ENCODE assay signal across 8 mouse cellular contexts in genomic region chr13:23554925-23555838, GRCm38 (mm10). TPM values are rescaled to one million over a fixed set of nuclear protein-coding genes. Genes with fewer than 3 reads are reported as not detected.
DNase-seq lines count a peak whose midpoint lies in the region; ATAC-seq and TF ChIP-seq lines count a peak whose summit lies in the region.

No protein-coding gene starts in this region.

- H3K4me2 ChIP-seq in heart, embryonic 15.5 days = peak overlapping the region; percentile 95
- peak overlapping the region; percentile 100 for H3K4me2 ChIP-seq in neural tube, embryonic 13.5 days

- under 1% methylated on average over 54 of the region's 54 CpGs for WGBS in heart, embryonic 15.5 days
- under 1% methylated on average over 54 of the region's 54 CpGs for WGBS in neural tube, embryonic 13.5 days

- peak overlapping the region; percentile 86 for H3K9ac ChIP-seq in heart, embryonic 15.5 days
- H3K9ac ChIP-seq in neural tube, embryonic 13.5 days = peak overlapping the region; percentile 82

- peak; percentile 86 for ATAC-seq in heart, embryonic 15.5 days (replicated peaks; ENCODE audit: insufficient number of reproducible peaks, insufficient read depth, low FRiP score, low read depth)
- ATAC-seq in neural tube, embryonic 13.5 days (ENCODE audit: low read depth) = peak; percentile 83

- H3K4me1 ChIP-seq in bone marrow macrophage, adult 2 months (ENCODE audit: control insufficient read depth, insufficient read depth, low read length) = peaks cover 14% of the 10 kb centered on the region
- H3K4me1 ChIP-seq in erythroblast, embryonic 14.5 days (ENCODE audit: control insufficient read depth) = peaks cover 68% of the 10 kb centered on the region
- peaks cover 21% of the 10 kb centered on the region for H3K4me1 ChIP-seq in heart, embryonic 15.5 days (replicated peaks)
- peaks cover 36% of the 10 kb centered on the region for H3K4me1 ChIP-seq in neural tube, embryonic 13.5 days (replicated peaks)

- peak; percentile 82 for DNase-seq in CD4-positive, CD25-positive, alpha-beta regulatory T cell, adult 2 months (ENCODE audit: low read depth, low spot score)
- peak; percentile 70 to 75 for DNase-seq in kidney, postnatal 36 days
- DNase-seq in lung, adult 18-20 months = peak; percentile 64 to 70
- peak; percentile 76 for DNase-seq in testis, postnatal 10 days (ENCODE audit: low spot score)

- peak overlapping the region; percentile 62 for H3K4me3 ChIP-seq in bone marrow macrophage, adult 2 months (ENCODE audit: insufficient read depth, low read length)
- H3K4me3 ChIP-seq in erythroblast, embryonic 14.5 days (replicated peaks) = peak overlapping the region; percentile 80
- H3K4me3 ChIP-seq in heart, embryonic 15.5 days = peak overlapping the region; percentile 59
- peak overlapping the region; percentile 53 for H3K4me3 ChIP-seq in neural tube, embryonic 13.5 days

- H3K27me3 ChIP-seq in erythroblast, embryonic 14.5 days (ENCODE audit: control insufficient read depth) = no peaks in the 10 kb centered on the region
- H3K27me3 ChIP-seq in heart, embryonic 15.5 days = no peaks in the 10 kb centered on the region
- no peaks in the 10 kb centered on the region for H3K27me3 ChIP-seq in neural tube, embryonic 13.5 days

- TF ChIP-seq POLR2A in bone marrow macrophage, adult 2 months (IDR thresholded peaks at IDR 0.05; ENCODE audit: borderline replicate concordance, low read depth, low read length) = peak; percentile 89

- H3K27ac ChIP-seq in bone marrow macrophage, adult 2 months (ENCODE audit: insufficient read depth, low read depth, low read length) = peak overlapping the region; percentile 87
- peak overlapping the region; percentile 97 for H3K27ac ChIP-seq in heart, embryonic 15.5 days
- peak overlapping the region; percentile 93 for H3K27ac ChIP-seq in neural tube, embryonic 13.5 days (replicated peaks)

- TF ChIP-seq CTCF in bone marrow macrophage, adult 2 months (IDR thresholded peaks at IDR 0.05; ENCODE audit: low read depth, low read length) = no peak

- H3K9me3 ChIP-seq in erythroblast, embryonic 14.5 days (ENCODE audit: control insufficient read depth, low read length) = no peaks in the 10 kb centered on the region
- H3K9me3 ChIP-seq in heart, embryonic 15.5 days (replicated peaks) = no peaks in the 10 kb centered on the region
- H3K9me3 ChIP-seq in neural tube, embryonic 13.5 days = no peaks in the 10 kb centered on the region

- no peaks in the 10 kb centered on the region; the same call in 1 of the 2 replicates for H3K36me3 ChIP-seq in erythroblast, embryonic 14.5 days (ENCODE audit: control insufficient read depth)
- H3K36me3 ChIP-seq in heart, embryonic 15.5 days = no peaks in the 10 kb centered on the region
- no peaks in the 10 kb centered on the region for H3K36me3 ChIP-seq in neural tube, embryonic 13.5 days

RNA-seq across cellular contexts. Expression of gene Hist1h1d, which starts 2.1 kb away (rescaled TPM):
- 0.11 and 0.39 TPM in 2 replicates for polyA plus RNA-seq in bone marrow macrophage, adult 2 months (2012; ENCODE audit: insufficient read depth, insufficient read length, missing spikeins)
- 0.51 and 0.95 TPM in 2 replicates for polyA plus RNA-seq in erythroblast, embryonic 14.5 days (2012)
- polyA plus RNA-seq in heart, embryonic 15.5 days (2015; fragmentation: Nextera tagmentation; extraction: Ambion mirVana) = 0.18 and 0.23 TPM in 2 replicates
- 0.11 and 0.22 TPM in 2 replicates for polyA plus RNA-seq in neural tube, embryonic 13.5 days (2015; fragmentation: Nextera tagmentation; extraction: Ambion mirVana)

RNA-seq across cellular contexts. Expression of gene Hist1h4f, which starts 3.7 kb away (rescaled TPM):
- 4.7 TPM in 1 of 2 replicates, not detected in the other for polyA plus RNA-seq in bone marrow macrophage, adult 2 months (2012; ENCODE audit: insufficient read depth, insufficient read length, missing spikeins)
- 8.3 and 13.8 TPM in 2 replicates for polyA plus RNA-seq in erythroblast, embryonic 14.5 days (2012)
- 0.62 and 0.66 TPM in 2 replicates for polyA plus RNA-seq in heart, embryonic 15.5 days (2015; fragmentation: Nextera tagmentation; extraction: Ambion mirVana)
- not detected in 2 replicates for polyA plus RNA-seq in neural tube, embryonic 13.5 days (2015; fragmentation: Nextera tagmentation; extraction: Ambion mirVana)

RNA-seq across cellular contexts. Expression of gene Hist1h3e, which starts 7.0 kb away (rescaled TPM):
- 1.5 and 3.6 TPM in 2 replicates for polyA plus RNA-seq in bone marrow macrophage, adult 2 months (2012; ENCODE audit: insufficient read depth, insufficient read length, missing spikeins)
- 2.9 and 16.6 TPM in 2 replicates for polyA plus RNA-seq in erythroblast, embryonic 14.5 days (2012)
- 1.7 and 2.4 TPM in 2 replicates for polyA plus RNA-seq in heart, embryonic 15.5 days (2015; fragmentation: Nextera tagmentation; extraction: Ambion mirVana)
- 2.0 and 3.2 TPM in 2 replicates for polyA plus RNA-seq in neural tube, embryonic 13.5 days (2015; fragmentation: Nextera tagmentation; extraction: Ambion mirVana)

RNA-seq across cellular contexts. Expression of gene Hist1h3f, which starts 11.3 kb away (rescaled TPM):
- polyA plus RNA-seq in bone marrow macrophage, adult 2 months (2012; ENCODE audit: insufficient read depth, insufficient read length, missing spikeins) = 0.80 TPM in 1 of 2 replicates, not detected in the other
- 1.3 and 3.3 TPM in 2 replicates for polyA plus RNA-seq in erythroblast, embryonic 14.5 days (2012)
- 0.16 and 0.25 TPM in 2 replicates for polyA plus RNA-seq in heart, embryonic 15.5 days (2015; fragmentation: Nextera tagmentation; extraction: Ambion mirVana)
- polyA plus RNA-seq in neural tube, embryonic 13.5 days (2015; fragmentation: Nextera tagmentation; extraction: Ambion mirVana) = not detected in 2 replicates

RNA-seq across cellular contexts. Expression of gene Hist1h2bh, which starts 12.0 kb away (rescaled TPM):
- polyA plus RNA-seq in bone marrow macrophage, adult 2 months (2012; ENCODE audit: insufficient read depth, insufficient read length, missing spikeins) = 0.71 and 0.97 TPM in 2 replicates
- polyA plus RNA-seq in erythroblast, embryonic 14.5 days (2012) = 0.43 and 3.0 TPM in 2 replicates
- polyA plus RNA-seq in heart, embryonic 15.5 days (2015; fragmentation: Nextera tagmentation; extraction: Ambion mirVana) = 0.61 and 0.74 TPM in 2 replicates
- polyA plus RNA-seq in neural tube, embryonic 13.5 days (2015; fragmentation: Nextera tagmentation; extraction: Ambion mirVana) = 0.61 TPM in 1 of 2 replicates, not detected in the other

Comparison
In these comparisons a context has a peak if more than half of its experiments do, and no peak if none do; other contexts are left out.
1. Peak in every context shown above with its lines: DNase-seq, ATAC-seq, H3K4me3 ChIP-seq and H3K27ac ChIP-seq.